Mouse (Mus musculus): ENCODE data around the gene Plekhb2. TPM values are rescaled to one million over a fixed set of nuclear protein-coding genes. Genes with fewer than 3 reads are reported as not detected.

Plekhb2 gene
- polyA plus RNA-seq (2012; rRNA removed) = 49.1 and 67.3 TPM in 2 replicates

DNA sequence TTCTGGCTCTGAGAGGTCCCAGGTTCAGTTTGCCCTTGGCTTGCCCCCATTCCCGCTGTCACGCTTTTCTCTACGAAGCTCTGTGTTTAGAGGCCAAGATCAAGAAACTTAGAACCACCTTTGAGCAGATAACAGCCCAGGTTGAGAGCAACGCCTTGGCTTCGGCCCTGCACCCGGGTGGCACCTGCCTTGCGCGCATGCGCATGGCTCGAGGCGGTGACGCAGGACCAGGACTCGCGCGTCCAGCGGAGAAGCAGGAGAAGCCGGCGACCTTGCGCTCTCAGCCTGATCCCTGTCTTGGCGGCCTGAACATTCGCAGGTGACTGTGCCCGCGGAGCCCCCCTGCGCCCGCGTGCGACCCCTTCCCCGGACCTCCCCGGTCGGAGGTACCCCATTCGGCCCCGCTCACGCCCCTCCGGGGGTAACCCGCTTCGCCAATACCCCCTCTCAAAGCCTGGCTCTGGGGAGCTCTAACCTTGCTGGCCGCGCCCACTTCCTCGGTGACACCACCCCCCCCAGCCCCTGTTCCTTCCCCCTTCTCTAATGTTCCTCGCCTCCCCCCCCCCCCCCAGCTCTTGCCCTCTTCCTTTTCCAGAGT lies at the start of gene Plekhb2:
Gene Plekhb2 (plus strand): TSS at position 232 of the 598 bp plus-strand sequence.
- DNase-seq (ENCODE audit: low read depth) = no peak

- no peak for DNase-seq (ENCODE audit: low read depth)
Observed at GRCm38 (mm10) chr1:34801616-34802289, 48.0 kb upstream of the Plekhb2 start.

DNA sequence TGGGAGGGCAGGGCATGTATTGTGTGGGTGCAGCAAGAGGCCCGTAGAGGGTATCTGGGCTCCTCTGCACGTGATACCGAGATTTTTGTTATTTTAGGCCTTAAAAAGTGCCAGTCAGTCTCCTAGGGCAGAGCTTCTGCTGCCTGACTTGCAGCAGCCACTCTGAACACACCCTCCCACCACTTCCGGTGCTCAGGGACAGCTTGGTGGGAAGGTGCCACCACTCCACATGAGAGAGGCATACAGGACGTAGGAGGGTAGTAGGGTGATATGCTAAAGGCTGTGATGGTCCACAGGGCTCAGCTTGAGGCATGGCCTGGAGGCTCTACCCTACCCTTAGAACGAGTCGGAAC lies 47.5 kb upstream of the Plekhb2 start:
- no peak for DNase-seq (ENCODE audit: low read depth)

- no peak for DNase-seq (ENCODE audit: low read depth)
Observed at GRCm38 (mm10) chr1:34804863-34805262, 44.9 kb upstream of the Plekhb2 start.

DNA sequence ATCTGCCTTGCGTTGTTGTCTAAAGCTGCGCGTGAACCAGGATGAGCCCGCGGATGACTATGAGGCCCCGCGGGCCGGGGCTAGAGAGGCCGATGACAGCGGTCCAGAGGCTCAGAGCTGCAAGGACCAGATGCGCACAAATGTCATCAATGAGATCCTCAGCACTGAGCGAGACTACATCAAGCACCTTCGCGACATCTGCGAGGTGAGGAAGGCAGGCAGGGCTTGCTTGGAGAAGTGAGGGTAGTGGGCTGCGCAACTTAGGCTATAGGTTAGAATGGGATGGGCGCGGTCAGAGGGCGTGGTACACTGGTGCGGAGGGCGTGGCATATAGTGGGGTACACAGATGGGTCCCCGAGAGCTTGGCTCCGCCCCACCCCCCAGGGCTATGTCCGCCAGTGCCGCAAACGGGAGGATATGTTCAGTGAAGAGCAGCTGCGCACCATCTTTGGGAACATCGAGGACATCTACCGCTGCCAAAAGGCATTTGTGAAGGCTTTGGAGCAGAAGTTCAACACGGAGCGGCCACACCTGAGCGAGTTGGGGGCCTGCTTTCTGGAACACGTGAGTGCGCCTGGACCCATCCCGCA lies 43.8 kb upstream of the Plekhb2 start:
- no peak for DNase-seq (ENCODE audit: low read depth)

DNA sequence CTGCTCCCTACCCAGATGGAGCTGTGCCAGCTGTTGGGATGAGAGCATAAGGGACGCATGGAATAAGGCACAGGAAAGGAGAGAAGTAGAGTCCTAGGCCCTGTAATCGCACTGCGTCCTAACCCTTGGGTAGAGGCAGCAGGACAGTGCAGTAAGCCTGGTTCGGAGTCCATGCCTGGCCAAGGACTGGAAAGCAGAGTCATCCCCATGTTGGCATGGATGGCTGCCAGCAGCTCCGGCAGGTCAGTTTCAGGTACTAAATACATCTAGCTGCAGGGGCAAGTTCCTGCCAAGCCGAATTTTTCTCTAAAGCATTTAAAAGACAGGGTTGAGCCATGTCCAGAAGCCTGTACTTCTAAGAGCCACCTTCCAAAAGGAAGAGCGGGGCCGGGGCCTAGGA lies 41.3 kb upstream of the Plekhb2 start:
- DNase-seq (ENCODE audit: low read depth) = no peak

DNA sequence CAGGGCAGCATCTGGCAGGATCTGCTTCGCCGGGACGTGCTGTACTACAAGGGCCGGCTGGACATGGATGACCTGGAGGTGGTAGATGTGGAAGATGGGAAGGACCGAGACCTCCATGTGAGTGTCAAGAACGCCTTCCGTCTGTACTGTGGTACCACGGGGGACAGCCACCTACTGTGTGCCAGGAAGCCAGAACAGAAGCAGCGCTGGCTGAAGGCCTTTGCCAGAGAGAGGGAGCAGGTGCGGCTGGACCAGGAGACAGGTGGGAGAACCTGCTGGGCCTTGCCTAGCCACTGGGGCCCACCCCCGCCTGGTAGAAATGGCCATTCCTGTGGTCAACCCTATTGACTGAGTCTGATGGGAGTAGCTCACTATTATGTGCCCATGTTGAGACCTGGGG lies 39.5 kb upstream of the Plekhb2 start:
- DNase-seq (ENCODE audit: low read depth) = no peak

GRCm38 (mm10) chr1:34811035-34811434 lies 38.7 kb upstream of the Plekhb2 start:
- DNase-seq (ENCODE audit: low read depth) = no peak

GRCm38 (mm10) chr1:34811581-34811980 lies 38.2 kb upstream of the Plekhb2 start:
- DNase-seq (ENCODE audit: low read depth) = no peak

DNA sequence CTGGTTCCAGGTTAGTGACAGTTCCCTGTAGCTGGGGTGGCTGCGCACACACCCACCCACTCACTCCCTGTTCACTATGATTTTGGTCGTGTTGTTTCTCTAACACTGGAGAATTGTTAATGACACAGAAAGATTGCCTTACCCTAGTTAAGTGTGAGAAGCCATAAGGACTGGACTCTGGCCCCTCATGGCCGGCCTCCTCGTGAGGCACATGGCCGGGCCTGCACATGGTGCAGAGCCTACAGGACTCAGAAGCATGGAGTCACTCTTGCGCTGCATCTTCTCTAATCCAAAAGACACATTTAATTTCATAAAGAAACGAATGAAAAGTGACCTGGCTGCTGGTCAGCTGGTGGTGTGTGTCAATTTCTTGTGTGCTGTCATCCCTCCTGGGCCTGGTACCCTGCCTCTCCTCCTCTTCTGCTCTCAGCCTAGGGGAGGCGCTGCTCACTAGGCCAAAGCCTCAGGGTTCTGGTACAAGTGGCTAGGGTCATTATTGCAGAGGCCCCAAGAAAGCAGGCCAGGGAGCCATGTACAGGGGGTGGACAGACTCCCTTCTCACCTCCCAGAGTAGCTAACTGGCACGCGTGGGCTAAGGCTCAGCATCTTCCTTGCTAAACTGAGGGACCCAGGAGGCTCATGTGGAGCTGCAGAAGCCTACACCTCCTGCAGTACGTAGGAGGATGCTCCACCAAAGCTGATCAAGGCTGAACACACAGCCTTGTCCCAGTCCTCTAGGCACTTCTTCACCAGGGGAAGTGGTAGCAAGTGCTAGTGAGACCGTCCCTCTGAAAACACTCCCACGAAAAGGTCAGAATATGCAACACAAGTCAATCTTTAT lies 37.1 kb upstream of the Plekhb2 start:
- no peak for DNase-seq (ENCODE audit: low read depth)

DNA sequence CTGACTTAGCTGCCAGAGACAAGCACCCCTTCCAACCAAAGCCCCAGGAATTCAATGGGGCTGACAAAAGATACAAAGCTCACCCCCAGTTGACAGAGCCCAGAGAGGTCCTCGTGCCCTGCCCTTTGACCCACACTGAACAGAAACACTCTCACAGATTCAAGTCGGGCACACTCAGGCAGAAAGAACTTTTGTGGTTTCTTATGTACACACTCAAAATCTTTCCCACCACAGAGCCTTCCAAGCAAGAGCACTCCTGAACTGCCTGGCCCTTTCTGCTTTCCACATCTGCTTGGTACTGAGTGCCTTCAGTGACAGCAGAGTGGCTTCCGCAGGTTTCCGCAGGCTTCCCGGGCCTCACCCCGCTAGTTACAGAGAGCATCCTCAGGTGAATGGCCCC lies 33.9 kb upstream of the Plekhb2 start:
- DNase-seq (ENCODE audit: low read depth) = no peak

- DNase-seq (ENCODE audit: low read depth) = no peak
Observed at GRCm38 (mm10) chr1:34819225-34819910, 30.4 kb upstream of the Plekhb2 start.

- DNase-seq (ENCODE audit: low read depth) = no peak
Observed at GRCm38 (mm10) chr1:34821411-34821810, 28.4 kb upstream of the Plekhb2 start.

DNA sequence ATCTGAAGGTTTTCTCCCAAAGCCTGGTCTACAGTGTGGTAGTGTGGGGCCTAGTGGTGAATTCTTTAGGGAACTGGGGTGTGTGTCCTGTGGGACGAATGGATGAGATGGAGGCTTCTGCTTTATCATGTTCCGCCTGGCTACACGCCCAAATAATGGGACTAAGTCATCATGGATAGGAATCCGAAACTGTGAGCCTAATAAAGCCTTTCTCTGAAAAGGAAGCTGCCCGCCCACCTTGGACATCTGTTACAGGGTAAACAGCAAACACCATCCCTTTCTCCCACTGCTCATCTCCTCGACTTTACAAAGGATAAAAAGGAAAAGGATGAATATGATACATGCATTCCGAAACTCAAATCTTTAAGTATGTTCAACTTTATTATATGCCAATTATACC lies 27.8 kb upstream of the Plekhb2 start:
- DNase-seq (ENCODE audit: low read depth) = no peak

GRCm38 (mm10) chr1:34822746-34823145 lies 27.0 kb upstream of the Plekhb2 start:
- no peak for DNase-seq (ENCODE audit: low read depth)

GRCm38 (mm10) chr1:34823353-34823752 lies 26.4 kb upstream of the Plekhb2 start:
- DNase-seq (ENCODE audit: low read depth) = no peak

DNA sequence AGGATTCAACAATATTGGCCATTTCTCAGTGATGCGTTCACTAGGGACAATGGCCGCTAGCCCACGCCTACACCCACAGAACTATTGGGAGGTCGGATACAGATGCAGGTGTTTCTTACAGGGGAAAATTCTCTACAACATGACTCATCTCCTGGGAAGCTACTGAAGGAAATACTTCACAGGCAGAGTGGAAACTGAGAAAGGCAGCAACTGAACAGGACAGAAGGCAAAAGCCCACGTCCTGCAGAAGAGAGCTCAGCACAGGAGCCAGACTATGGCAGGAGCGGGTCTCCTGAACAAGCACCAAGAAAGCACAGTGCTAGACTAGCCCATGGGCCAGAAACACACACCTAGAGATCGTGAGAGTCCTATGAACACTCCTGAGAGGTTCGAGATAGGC lies 25.6 kb upstream of the Plekhb2 start:
- no peak for DNase-seq (ENCODE audit: low read depth)

DNA sequence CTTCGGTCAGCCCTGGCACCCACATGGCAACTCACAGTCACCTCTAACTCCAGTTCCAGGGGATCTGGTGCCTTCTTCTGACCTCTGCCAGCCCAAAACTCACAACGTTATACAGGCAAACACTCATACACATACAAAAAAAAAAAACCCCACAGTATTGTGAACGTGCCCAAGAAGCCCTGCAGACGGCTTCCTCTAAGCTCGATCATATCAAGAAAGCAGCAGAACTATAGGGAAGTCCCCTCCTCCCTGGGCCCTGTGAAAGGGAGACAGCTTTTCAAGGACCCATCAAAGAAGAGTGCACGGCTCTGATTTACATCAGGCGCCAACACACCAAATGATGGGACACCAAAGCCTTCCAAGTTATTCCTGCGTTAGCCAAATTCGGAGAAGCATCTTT lies 23.9 kb upstream of the Plekhb2 start:
- DNase-seq (ENCODE audit: low read depth) = no peak

GRCm38 (mm10) chr1:34827900-34828299 lies 21.9 kb upstream of the Plekhb2 start:
- no peak for DNase-seq (ENCODE audit: low read depth)

GRCm38 (mm10) chr1:34828528-34829294 lies 21.1 kb upstream of the Plekhb2 start:
- no peak for DNase-seq (ENCODE audit: low read depth)

DNA sequence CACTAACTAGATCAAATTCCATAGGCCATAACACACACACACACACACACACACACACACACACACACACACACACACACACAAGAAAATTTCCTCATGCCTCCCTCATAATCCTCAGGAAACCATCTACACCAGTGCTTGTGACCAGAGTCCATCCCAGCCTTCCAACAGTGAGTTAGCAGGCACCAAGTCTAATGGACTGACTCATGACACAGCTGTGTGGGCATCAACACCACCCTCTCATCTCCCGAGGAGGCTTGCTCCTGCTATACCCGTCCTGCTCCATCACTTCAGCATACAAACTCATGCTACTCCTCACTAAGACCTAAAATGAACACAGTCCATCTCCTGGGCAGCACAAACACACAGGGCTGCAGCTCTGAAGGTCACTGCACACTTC lies 18.8 kb upstream of the Plekhb2 start:
- DNase-seq (ENCODE audit: low read depth) = no peak
